Mouse (Mus musculus) cortical plate, adult 2 months (tissue): ENCODE data around the gene Fgfr2.

ENCODE experiments used
- CTCF ChIP-seq: fragments of 200-500 bp; IDR thresholded peaks from 2 replicates; pipeline ENCODE4 v1.5.1; 2011; ENCODE audit warnings: mild to moderate bottlenecking, control low read depth, low read length; ENCODE audit not compliant: insufficient read depth; ENCODE audit errors: extremely low read depth
- POLR2A ChIP-seq: fragments of 200-500 bp; IDR thresholded peaks from 2 replicates; pipeline ENCODE4 v1.6.1; 2011; ENCODE audit warnings: mild to moderate bottlenecking, low read length, control low read depth; ENCODE audit not compliant: insufficient read depth; ENCODE audit errors: extremely low read depth

DNA sequence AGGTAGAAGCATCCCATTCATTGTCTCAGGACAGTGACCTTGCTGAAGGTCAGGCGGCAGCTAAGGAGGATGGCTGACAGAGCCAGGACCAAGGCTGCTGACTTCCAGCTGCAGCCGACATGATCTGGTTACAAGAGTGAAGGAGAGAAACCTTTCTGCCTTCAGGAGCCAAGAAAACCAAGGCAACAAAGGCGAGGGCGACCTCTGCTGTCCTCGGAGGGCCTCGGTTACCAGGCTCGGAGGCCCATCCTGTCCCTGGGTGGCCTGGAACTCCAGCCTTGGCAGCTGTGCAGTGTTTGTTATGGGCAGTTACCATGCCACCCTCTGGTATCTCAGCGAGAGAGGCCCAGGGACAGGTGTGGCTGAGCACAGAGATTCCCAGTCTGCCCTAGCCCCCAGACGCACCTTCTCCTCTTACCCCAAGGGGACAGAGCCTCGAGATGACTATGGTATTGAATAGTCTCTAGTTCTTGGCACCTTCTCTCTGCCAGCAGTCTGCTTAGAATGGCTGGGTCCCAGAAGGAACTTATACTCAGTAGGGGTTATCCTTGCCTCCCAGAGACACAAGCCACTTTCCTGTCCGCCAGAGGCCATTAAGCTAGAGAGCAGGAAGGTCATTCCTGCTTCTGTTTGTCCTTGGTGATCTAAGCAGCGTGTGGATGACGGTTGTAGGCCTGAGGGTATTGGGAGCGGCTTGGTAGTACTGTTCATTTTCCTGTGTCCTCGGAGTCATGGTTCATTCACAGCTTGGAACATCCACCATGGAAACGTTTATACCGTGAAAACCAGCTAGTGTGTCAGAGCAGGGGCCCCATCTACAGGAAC lies 449.0 kb downstream of the Fgfr2 start:
- TF ChIP-seq POLR2A (no peak), CTCF (peak; percentile 31; the same call in 1 of the 2 replicates)
